In the genomic region with DNA sequence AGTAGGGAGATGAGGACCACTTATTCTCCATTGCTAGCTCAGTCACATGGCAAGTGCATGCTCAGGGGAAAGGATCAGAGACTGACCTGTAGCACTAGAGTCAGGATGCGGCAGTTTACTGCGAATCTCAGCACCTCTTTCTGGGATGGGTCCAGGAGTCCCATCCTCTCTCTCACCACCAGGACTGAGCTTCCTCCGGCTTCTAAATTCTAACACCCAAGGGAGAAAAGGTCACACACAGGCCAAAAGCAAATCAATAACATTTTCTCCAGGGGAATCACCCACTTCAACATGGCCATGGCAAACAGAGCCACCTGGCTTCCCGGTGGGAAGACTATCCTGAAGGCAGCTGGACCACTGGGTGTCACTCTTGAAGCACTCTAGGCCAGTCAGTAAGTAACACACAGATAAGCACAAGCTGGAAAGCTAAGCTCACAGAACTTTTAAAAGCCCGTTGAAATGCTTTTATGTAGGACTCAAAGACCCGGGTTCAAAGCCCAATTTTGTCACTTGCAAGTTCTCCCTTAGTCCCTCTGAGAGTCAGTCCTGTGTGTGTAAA, we compare ENCODE assay signal across 10 mouse cellular contexts. TPM values are rescaled to one million over a fixed set of nuclear protein-coding genes. Genes with fewer than 3 reads are reported as not detected.
DNase-seq lines count a peak whose midpoint lies in the region; ATAC-seq and TF ChIP-seq lines count a peak whose summit lies in the region.
"Had no signal": no experiment of that assay in that cellular context is flagged by ENCODE, and none has a peak within 500 bp of the region (broad histone marks: within the 10 kb centered on the region; RNA-seq: fewer than 3 reads in every experiment).

No protein-coding gene starts in this region.

- peaks cover 2% of the 10 kb centered on the region for H3K36me3 ChIP-seq in lung, embryonic 16.5 days (ENCODE audit: control insufficient read depth, insufficient read depth, low read length)

- H3K9me3 ChIP-seq in lung, embryonic 16.5 days (ENCODE audit: control insufficient read depth, low read length) = no peaks in the 10 kb centered on the region

- no peak overlapping the region for H3K27ac ChIP-seq in left cerebral cortex, adult 2 months
- H3K27ac ChIP-seq in cortical plate, adult 2 months (ENCODE audit: insufficient read depth, low read length) = no peak overlapping the region
- H3K27ac ChIP-seq in lung, embryonic 16.5 days (ENCODE audit: low read length) = no peak overlapping the region

- no peak for TF ChIP-seq POLR2A in cortical plate, adult 2 months (IDR thresholded peaks at IDR 0.05; ENCODE audit: extremely low read depth, insufficient read depth, low read length)

- no peak overlapping the region for H3K4me3 ChIP-seq in left cerebral cortex, adult 2 months
- no peak overlapping the region for H3K4me3 ChIP-seq in cortical plate, adult 2 months (ENCODE audit: insufficient read depth, low read length)
- no peak overlapping the region for H3K4me3 ChIP-seq in lung, embryonic 16.5 days (ENCODE audit: low read length)

- intact Hi-C loops in left cerebral cortex, adult 2 months (cut with DNase I) = loop anchor here (5.0 to 10.0 kb wide), 2 partner anchors 243 to 295 kb away; a partner anchor contains a TSS
- intact Hi-C loops in left cerebral cortex, postnatal 25 days (cut with DNase I) = loop anchor here (5.0 kb wide), 1 partner anchor 243 kb away; no protein-coding TSS in a partner anchor

- H3K9ac ChIP-seq in lung, embryonic 16.5 days (ENCODE audit: low read length) = no peak overlapping the region

- 43% methylated on average over 6 of the region's 6 CpGs for WGBS in lung, embryonic 16.5 days

- no peak for ATAC-seq in lung, embryonic 16.5 days (ENCODE audit: low read depth)

- peak; percentile 38 for TF ChIP-seq CTCF in left cerebral cortex, adult 2 months (IDR thresholded peaks at IDR 0.05)
- TF ChIP-seq CTCF in cortical plate, adult 2 months (IDR thresholded peaks at IDR 0.05; ENCODE audit: extremely low read depth, insufficient read depth, low read length) = 0 out of 2 replicates have a peak, but pooled peaks have one; percentile 22

- peaks cover 7% of the 10 kb centered on the region; the same call in 1 of the 2 replicates for H3K4me1 ChIP-seq in cortical plate, adult 2 months (ENCODE audit: control insufficient read depth, insufficient read depth, low read length)
- peaks cover 39% of the 10 kb centered on the region for H3K4me1 ChIP-seq in lung, embryonic 16.5 days (replicated peaks; ENCODE audit: control insufficient read depth, insufficient read depth, low read length)

- H3K4me2 ChIP-seq in lung, embryonic 16.5 days (ENCODE audit: low read depth, low read length) = peak overlapping the region; percentile 81; the same call in 1 of the 2 replicates

- peak; percentile 44 to 50 for DNase-seq in cerebellum, postnatal 10 days
- DNase-seq in cerebellum, adult 11-12 months = no peak
- no peak for DNase-seq in left cerebral cortex, adult 2 months (ENCODE audit: extremely low spot score in 1 of 2, low spot score in 2 of 2)
- DNase-seq in left cerebral cortex, postnatal 25 days (ENCODE audit: low spot score in 2 of 2) = no peak
- no peak for DNase-seq in frontal cortex, postnatal 25 days (ENCODE audit: low spot score in 2 of 2)
- no peak for DNase-seq in right cerebral cortex, postnatal 36 days (ENCODE audit: low spot score in 2 of 2)
- DNase-seq: cerebellum, adult 9-11 months; gastrocnemius, postnatal 14 days had no signal

- no peaks in the 10 kb centered on the region for H3K27me3 ChIP-seq in lung, embryonic 16.5 days (ENCODE audit: control insufficient read depth, insufficient read depth, low read depth, low read length)

RNA-seq across cellular contexts. Expression of a gene that starts 2.7 kb away (rescaled TPM):
- 1 to 10 TPM; 7.9 to 8.1 TPM for total RNA-seq in left cerebral cortex, adult 2 months (2021)
- 1 to 10 TPM; 6.9 to 7.4 TPM for total RNA-seq in left cerebral cortex, postnatal 25 days (2021)
- polyA plus RNA-seq in cortical plate, adult 2 months (2012; rRNA removed) = 6.6 and 7.4 TPM in 2 replicates
- polyA plus RNA-seq in lung, embryonic 16.5 days (2015; fragmentation: Nextera tagmentation; extraction: Ambion mirVana) = 20.1 and 20.7 TPM in 2 replicates

RNA-seq across cellular contexts. Expression of a gene that starts 19.8 kb away (rescaled TPM):
- 10 to 100 TPM; 33.2 to 36.8 TPM for total RNA-seq in left cerebral cortex, adult 2 months (2021)
- 10 to 100 TPM; 30.9 to 40.6 TPM for total RNA-seq in left cerebral cortex, postnatal 25 days (2021)
- 36.8 and 38.4 TPM in 2 replicates for polyA plus RNA-seq in cortical plate, adult 2 months (2012; rRNA removed)
- 3.1 and 3.3 TPM in 2 replicates for polyA plus RNA-seq in lung, embryonic 16.5 days (2015; fragmentation: Nextera tagmentation; extraction: Ambion mirVana)

Comparison
In these comparisons a context has a peak if more than half of its experiments do, and no peak if none do; other contexts are left out.
1. DNase-seq: peak in cerebellum, postnatal 10 days (2 of 2); none in cerebellum, adult 11-12 months (single experiment), left cerebral cortex, adult 2 months (0 of 2), left cerebral cortex, postnatal 25 days (0 of 2), frontal cortex, postnatal 25 days (0 of 2) and right cerebral cortex, postnatal 36 days (0 of 2).